Mouse (Mus musculus) embryonic stem cell, embryonic (primary cell): Measurements from ENCODE around the gene Rpp38.

Experiments
- CTCF ChIA-PET, 4 experiments: fragments of 300-600 bp in 2 of 4; fragments of 350-600 bp in 2 of 4; sonication (Branson Sonifier 250); formaldehyde crosslinking; loops; one replicate each; lab custom pipeline; 2022; ENCODE audit warnings: inconsistent platforms in 2 of 4; lab: Charles Lee
- POLR2A ChIA-PET, 4 experiments: fragments of 300-600 bp in 2 of 4; fragments of 350-600 bp in 2 of 4; sonication (Branson Sonifier 250); formaldehyde crosslinking; loops; one replicate each; lab custom pipeline; 2022; ENCODE audit warnings: antibody characterized with exemption in 4 of 4, inconsistent platforms in 1 of 4; lab: Charles Lee

Rpp38 gene

DNA sequence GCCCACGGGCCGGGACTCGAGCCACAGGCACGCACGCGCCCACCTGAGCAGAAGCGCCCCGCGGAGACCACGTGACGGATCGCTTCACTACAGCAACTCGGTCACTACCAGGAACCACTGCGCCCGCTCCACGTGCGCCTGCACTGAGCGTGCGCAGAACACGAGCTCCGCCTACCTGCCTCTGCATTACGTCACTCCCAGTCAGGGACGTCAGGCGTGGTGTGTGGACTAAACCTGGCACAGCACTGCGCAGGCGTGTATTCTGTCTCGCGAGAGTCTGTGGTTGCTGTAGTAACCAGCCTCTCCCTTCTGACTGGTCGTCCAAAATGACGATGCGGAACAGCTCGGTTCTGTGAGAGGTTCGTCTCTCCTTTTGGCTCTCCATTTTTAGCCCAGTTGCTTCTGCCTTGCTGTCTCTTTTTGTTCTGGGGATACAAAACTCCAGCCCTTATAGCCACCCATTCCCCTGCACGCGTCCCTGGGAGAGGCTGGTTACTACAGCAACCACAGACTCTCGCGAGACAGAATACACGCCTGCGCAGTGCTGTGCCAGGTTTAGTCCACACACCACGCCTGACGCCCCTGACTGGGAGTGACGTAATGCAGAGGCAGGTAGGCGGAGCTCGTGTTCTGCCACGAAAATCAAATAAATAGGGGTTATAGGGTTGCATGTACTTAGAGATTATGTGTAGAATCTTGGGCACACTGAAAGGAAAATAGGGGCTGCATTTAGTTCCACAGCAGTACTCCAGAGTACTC, at the start of gene Rpp38:
Gene Rpp38 (minus strand): TSS at position 160 of the 759 bp plus-strand sequence.
- CTCF ChIA-PET = interaction anchor here in 2 of 4 experiments (0.6 to 1.4 kb wide), 5 partner anchors 16 to 467 kb away, joined by 3 to 4 read pairs (median 4); no protein-coding TSS in a partner anchor
- POLR2A ChIA-PET = interaction anchor here in 3 of 4 experiments (0.5 to 6.0 kb wide), 55 partner anchors 8 to 1261 kb away, joined by 3 to 45 read pairs (median 4); partner anchors contain the start of genes Cdnf (in 3 of the 3), Dclre1c (in 3 of the 3), Gm45902 (in 3 of the 3) and Hspa14 (in 3 of the 3)

DNA sequence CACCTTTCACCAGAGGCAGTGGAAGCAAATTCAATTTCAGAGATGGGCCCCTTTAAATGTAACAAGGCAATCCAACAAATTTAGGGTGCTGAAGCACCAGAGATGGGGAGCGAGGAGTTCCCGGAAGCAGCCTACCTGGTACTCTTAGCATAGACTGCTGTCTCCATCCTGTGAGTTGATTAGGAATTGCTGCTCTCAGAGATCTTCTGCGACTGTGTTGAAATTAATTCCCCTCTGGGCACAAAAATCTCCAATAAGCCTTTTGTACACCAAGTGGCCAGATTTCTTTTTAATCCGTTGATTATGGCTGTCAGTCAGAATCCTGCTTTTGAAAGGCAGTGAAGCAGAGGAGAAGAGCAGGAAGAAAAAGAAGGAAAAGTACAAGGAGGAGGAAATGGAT, 32.7 kb upstream of the Rpp38 start:
- ChIA-PET POLR2A (no interaction called here), CTCF (no interaction called here)

- POLR2A ChIA-PET = no interaction called here
- CTCF ChIA-PET = no interaction called here
Measured at GRCm38 (mm10) chr2:3361067-3361466, 28.6 kb upstream of the Rpp38 start.

- ChIA-PET POLR2A (no interaction called here), CTCF (interaction anchor here in 1 of 4 experiments (0.5 kb wide), 1 partner anchor 943 kb away, joined by 3 read pairs; no protein-coding TSS in a partner anchor)
Measured at GRCm38 (mm10) chr2:3357887-3358286, 25.4 kb upstream of the Rpp38 start.

- POLR2A ChIA-PET = interaction anchor here in 1 of 4 experiments (0.6 kb wide), 1 partner anchor 69 kb away, joined by 3 read pairs; no protein-coding TSS in a partner anchor
- CTCF ChIA-PET = no interaction called here
Measured at GRCm38 (mm10) chr2:3356311-3356710, 23.9 kb upstream of the Rpp38 start.

- POLR2A ChIA-PET = interaction anchor here in 1 of 4 experiments (0.6 kb wide), 1 partner anchor 69 kb away, joined by 3 read pairs; no protein-coding TSS in a partner anchor
- CTCF ChIA-PET = no interaction called here
Measured at GRCm38 (mm10) chr2:3355793-3356192, 23.4 kb upstream of the Rpp38 start.

- ChIA-PET CTCF (interaction anchor here in 1 of 4 experiments (1.0 kb wide), 1 partner anchor 61 kb away, joined by 3 read pairs; no protein-coding TSS in a partner anchor), POLR2A (no interaction called here)
Measured at GRCm38 (mm10) chr2:3353160-3353559, 20.7 kb upstream of the Rpp38 start.

GRCm38 (mm10) chr2:3348919-3349318, 16.5 kb upstream of the Rpp38 start:
- CTCF ChIA-PET = interaction anchor here (0.6 to 1.7 kb wide), 13 partner anchors 16 to 456 kb away, joined by 3 to 9 read pairs (median 4); partner anchors contain the start of genes Cdnf (in 1 of the 4), Gm45902 (in 1 of the 4), Hspa14 (in 1 of the 4) and Rpp38 (in 1 of the 4)
- POLR2A ChIA-PET = interaction anchor here in 1 of 4 experiments (1.0 kb wide), 1 partner anchor 13 kb away, joined by 5 read pairs; the partner anchor contains the start of gene Acbd7

GRCm38 (mm10) chr2:3348422-3348821, 16.0 kb upstream of the Rpp38 start:
- ChIA-PET CTCF (interaction anchor here (0.8 to 1.7 kb wide), 11 partner anchors 16 to 457 kb away, joined by 3 to 9 read pairs (median 4); partner anchors contain the start of gene Rpp38 (in 1 of the 4)), POLR2A (interaction anchor here in 2 of 4 experiments (0.7 to 1.0 kb wide), 2 partner anchors 13 to 71 kb away, joined by 3 to 5 read pairs; partner anchors contain the start of gene Acbd7 (in 1 of the 2))

GRCm38 (mm10) chr2:3335611-3336301, 3.3 kb upstream of the Rpp38 start, which contains the start of gene Acbd7:
Gene Acbd7 (plus strand): TSS chr2:3336168.
- ChIA-PET CTCF (interaction anchor here in 1 of 4 experiments (1.1 kb wide), 1 partner anchor 78 kb away, joined by 3 read pairs; no protein-coding TSS in a partner anchor), POLR2A (interaction anchor here in 3 of 4 experiments (0.6 to 4.6 kb wide), 42 partner anchors 9 to 825 kb away, joined by 3 to 30 read pairs (median 4); partner anchors contain the start of genes Cdnf (in 3 of the 3), Gm45902 (in 3 of the 3), Hspa14 (in 3 of the 3) and Nmt2 (in 3 of the 3))

- ChIA-PET POLR2A (interaction anchor here in 2 of 4 experiments (0.6 to 5.5 kb wide), 6 partner anchors 49 to 179 kb away, joined by 3 to 36 read pairs (median 22); partner anchors contain the start of genes Nmt2 (in 2 of the 2), Cdnf (in 1 of the 2), Dclre1c (in 1 of the 2) and Gm45902 (in 1 of the 2)), CTCF (no interaction called here)
Measured at GRCm38 (mm10) chr2:3333761-3334160, 1.3 kb upstream of the Rpp38 start.

GRCm38 (mm10) chr2:3332056-3332455, 387 bp downstream of the Rpp38 start:
- POLR2A ChIA-PET = interaction anchor here in 3 of 4 experiments (0.8 to 6.0 kb wide), 43 partner anchors 9 to 1129 kb away, joined by 3 to 45 read pairs (median 4); partner anchors contain the start of genes Dclre1c (in 3 of the 3), Nmt2 (in 3 of the 3), Suv39h2 (in 3 of the 3) and Cdnf (in 2 of the 3)
- CTCF ChIA-PET = interaction anchor here in 2 of 4 experiments (0.9 to 1.4 kb wide), 3 partner anchors 17 to 242 kb away, joined by 4 read pairs; no protein-coding TSS in a partner anchor

DNA sequence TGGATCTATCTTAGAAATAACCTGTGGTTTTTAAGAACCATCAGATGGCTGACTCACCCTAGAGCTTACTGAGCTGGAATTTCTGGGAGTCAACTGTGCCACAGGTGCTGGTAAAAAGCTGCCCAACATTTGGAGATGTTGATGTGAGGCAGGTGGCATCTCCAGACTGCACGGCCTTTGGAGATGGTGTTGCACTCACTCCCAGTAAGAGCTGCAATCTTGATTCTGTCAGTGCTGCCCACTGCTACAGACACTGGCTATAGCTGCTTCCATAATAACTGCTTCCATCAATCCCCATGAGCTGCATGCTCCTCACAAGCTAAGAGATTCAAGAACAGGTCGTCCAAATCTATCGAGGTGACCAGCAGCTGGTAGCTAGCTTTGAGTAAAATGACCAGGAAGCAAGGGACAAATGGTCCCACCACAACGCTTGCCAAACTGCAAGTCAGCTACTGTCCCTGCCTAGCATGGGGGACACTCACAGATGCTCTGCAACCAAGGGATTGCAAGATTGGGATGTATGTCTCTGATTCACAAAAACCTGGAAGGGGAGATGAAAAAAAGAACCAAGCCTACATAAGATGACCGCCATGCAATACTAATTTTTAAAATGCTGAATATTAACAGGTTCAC, 1.3 kb downstream of the Rpp38 start:
- ChIA-PET CTCF (no interaction called here), POLR2A (interaction anchor here in 3 of 4 experiments (0.7 to 6.0 kb wide), 19 partner anchors 8 to 382 kb away, joined by 3 to 45 read pairs (median 16); partner anchors contain the start of genes Nmt2 (in 3 of the 3), Suv39h2 (in 3 of the 3), Cdnf (in 2 of the 3) and Dclre1c (in 2 of the 3))

- POLR2A ChIA-PET = interaction anchor here in 2 of 4 experiments (0.8 to 6.0 kb wide), 2 partner anchors 8 to 43 kb away, joined by 3 to 45 read pairs; partner anchors contain the start of gene Nmt2 (in 1 of the 2)
Measured at GRCm38 (mm10) chr2:3327351-3327750, 5.1 kb downstream of the Rpp38 start.

GRCm38 (mm10) chr2:3326547-3326946, 5.9 kb downstream of the Rpp38 start:
- POLR2A ChIA-PET = no interaction called here
- CTCF ChIA-PET = interaction anchor here in 1 of 4 experiments (0.7 kb wide), 1 partner anchor 87 kb away, joined by 3 read pairs; no protein-coding TSS in a partner anchor

More at GRCm38 (mm10) chr2:3327351-3327750, 5.1 kb downstream of the Rpp38 start:
- CTCF ChIA-PET = no interaction called here

- ChIA-PET CTCF (no interaction called here), POLR2A (interaction anchor here in 2 of 4 experiments (0.5 to 1.7 kb wide), 6 partner anchors 8 to 94 kb away, joined by 3 to 4 read pairs (median 3); partner anchors contain the start of genes Acbd7 (in 1 of the 2) and Rpp38 (in 1 of the 2))
Measured at GRCm38 (mm10) chr2:3324381-3325130, 7.9 kb downstream of the Rpp38 start.
